Mouse (Mus musculus) E14TG2a.4 (cell line): ENCODE data around the gene Oprm1.

Experiments used
- CTCF ChIP-seq: conservative IDR thresholded peaks from 2 replicates; pipeline ENCODE4 v1.5.1; 2014; ENCODE audit warnings: low read length
- NANOG ChIP-seq: IDR thresholded peaks from 2 replicates; pipeline ENCODE4 v1.6.1; 2014; ENCODE audit warnings: borderline replicate concordance, low read length, mixed read lengths

- TF ChIP-seq CTCF = no peak
- no peak for TF ChIP-seq NANOG
Measured at GRCm38 (mm10) chr10:6953115-6953514, 194.8 kb downstream of the Oprm1 start.
